Mouse (Mus musculus) right cerebral cortex, adult 18-20 months (tissue): ENCODE measurements around the gene Lrrtm1.

Source experiments
- DNase-seq: peaks from one replicate; pipeline ENCODE4 v3.0.0; 2022; ENCODE audit warnings: mixed read lengths

The Lrrtm1 gene

GRCm38 (mm10) chr6:77242601-77243406 lies at the start of gene Lrrtm1:
Gene Lrrtm1, plus strand, starts transcription at chr6:77242689.
- DNase-seq = peak; percentile 88

GRCm38 (mm10) chr6:77196650-77197049 lies 45.8 kb upstream of the Lrrtm1 start:
- no peak for DNase-seq

- no peak for DNase-seq
These were observed 43.1 kb upstream of the Lrrtm1 start for GRCm38 (mm10) chr6:77199375-77199774.

GRCm38 (mm10) chr6:77209183-77209582 lies 33.3 kb upstream of the Lrrtm1 start:
- peak; percentile 62 for DNase-seq

GRCm38 (mm10) chr6:77209929-77210328 lies 32.6 kb upstream of the Lrrtm1 start:
- DNase-seq = no peak

GRCm38 (mm10) chr6:77213757-77214409 lies 28.6 kb upstream of the Lrrtm1 start:
- DNase-seq = no peak

- DNase-seq = no peak
These were observed 27.2 kb upstream of the Lrrtm1 start for GRCm38 (mm10) chr6:77215322-77215721.

- DNase-seq = peak; percentile 23
These were observed 23.6 kb upstream of the Lrrtm1 start for GRCm38 (mm10) chr6:77218875-77219274.

- no peak for DNase-seq
These were observed 21.7 kb upstream of the Lrrtm1 start for GRCm38 (mm10) chr6:77220776-77221175.

GRCm38 (mm10) chr6:77222849-77223638 lies 19.4 kb upstream of the Lrrtm1 start:
- DNase-seq = peak; percentile 84

GRCm38 (mm10) chr6:77240426-77240825 lies 2.1 kb upstream of the Lrrtm1 start:
- DNase-seq = no peak

- peak; percentile 39 for DNase-seq
These were observed 1.2 kb downstream of the Lrrtm1 start for GRCm38 (mm10) chr6:77243541-77244231.

GRCm38 (mm10) chr6:77253480-77253879 lies 11.0 kb downstream of the Lrrtm1 start:
- DNase-seq = peak; percentile 61

GRCm38 (mm10) chr6:77256348-77256747 lies 13.9 kb downstream of the Lrrtm1 start:
- DNase-seq = no peak

GRCm38 (mm10) chr6:77257358-77258105 lies 15.0 kb downstream of the Lrrtm1 start:
- peak; percentile 51 for DNase-seq

- no peak for DNase-seq
These were observed 22.7 kb downstream of the Lrrtm1 start for GRCm38 (mm10) chr6:77265163-77265562.

GRCm38 (mm10) chr6:77278794-77279193 lies 36.3 kb downstream of the Lrrtm1 start:
- DNase-seq = peak; percentile 56

GRCm38 (mm10) chr6:77286317-77286716 lies 43.8 kb downstream of the Lrrtm1 start:
- DNase-seq = no peak

- DNase-seq = no peak
These were observed 45.9 kb downstream of the Lrrtm1 start for GRCm38 (mm10) chr6:77288402-77288801.

- DNase-seq = no peak
These were observed 48.9 kb downstream of the Lrrtm1 start for GRCm38 (mm10) chr6:77291415-77291814.

- DNase-seq = no peak
These were observed 58.8 kb downstream of the Lrrtm1 start for GRCm38 (mm10) chr6:77301305-77301704.

GRCm38 (mm10) chr6:77306796-77307195 lies 64.3 kb downstream of the Lrrtm1 start:
- DNase-seq = no peak
